Mouse (Mus musculus): Measurements from ENCODE around the gene Grwd1.

- TF ChIP-seq CTCF (IDR thresholded peaks at IDR 0.05; ENCODE audit: insufficient read depth, low read depth, low read length), result no peak
- no peak for TF ChIP-seq POLR2A (IDR thresholded peaks at IDR 0.05; ENCODE audit: insufficient read depth, low read depth, low read length)
Observed at GRCm38 (mm10) chr7:45797661-45798510, 32.9 kb downstream of the Grwd1 start.
